Mouse (Mus musculus) ES-E14 (cell line): ENCODE results near the gene Arl2. TPM values are rescaled to one million over a fixed set of nuclear protein-coding genes. Genes with fewer than 3 reads are reported as not detected.
A peak's percentile ranks its signal among the peaks of the same experiment; 100 is the strongest.

Source experiments
- DNase-seq: peaks from one replicate; pipeline ENCODE4 v3.0.0-alpha.2; 2013; ENCODE audit warnings: low read depth, low spot score
- H3K27ac ChIP-seq: 2 replicates; pipeline ENCODE4 v1.5.1; 2012; ENCODE audit warnings: low read depth, mild to moderate bottlenecking, low read length, moderate library complexity, mixed read lengths; ENCODE audit not compliant: poor library complexity, insufficient read depth, severe bottlenecking
- H3K36me3 ChIP-seq: 2 replicates; pipeline ENCODE4 v1.6.1; 2012; ENCODE audit warnings: mild to moderate bottlenecking, low read length, moderate library complexity, mixed read lengths; ENCODE audit not compliant: control insufficient read depth, poor library complexity, insufficient read depth, severe bottlenecking
- H3K4me1 ChIP-seq, 2 experiments: fragments of 150-350 bp in 1 of 2; sonication (generic) in 1 of 2; 2 replicates each; pipeline ENCODE4 v1.6.1; 2012; ENCODE audit warnings: low read length in 2 of 2, mild to moderate bottlenecking in 1 of 2, mixed read lengths in 1 of 2; ENCODE audit not compliant: control insufficient read depth in 2 of 2, insufficient read depth in 2 of 2, poor library complexity in 1 of 2
- H3K4me3 ChIP-seq, 2 experiments: fragments of 150-350 bp in 1 of 2; sonication (generic) in 1 of 2; 2 replicates each; pipeline ENCODE4 v1.5.1; 2012; ENCODE audit warnings: low read length in 2 of 2, low read depth in 1 of 2, mild to moderate bottlenecking in 1 of 2, mixed read lengths in 1 of 2; ENCODE audit not compliant: insufficient read depth in 1 of 2, poor library complexity in 1 of 2, severe bottlenecking in 1 of 2
- H3K9ac ChIP-seq: 2 replicates; pipeline ENCODE4 v1.6.1; 2012; ENCODE audit warnings: low read depth, mild to moderate bottlenecking, low read length, mixed read lengths; ENCODE audit not compliant: poor library complexity, insufficient read depth, severe bottlenecking
- H3K9me3 ChIP-seq: fragments of 150-350 bp; sonication (generic); 2 replicates; pipeline ENCODE4 v1.6.1; 2012; ENCODE audit warnings: low read depth, mild to moderate bottlenecking, low read length; ENCODE audit not compliant: control insufficient read depth, insufficient read depth
- CHD2 ChIP-seq: IDR thresholded peaks from 2 replicates; pipeline ENCODE4 v1.6.1; 2014; ENCODE audit warnings: mild to moderate bottlenecking, low read depth, low read length, inconsistent platforms
- HCFC1 ChIP-seq: IDR thresholded peaks from 2 replicates; pipeline ENCODE4 v1.6.1; 2012; ENCODE audit warnings: low read length, inconsistent platforms, borderline replicate concordance; ENCODE audit not compliant: insufficient read depth
- MAFK ChIP-seq: IDR thresholded peaks from 2 replicates; pipeline ENCODE4 v1.6.1; 2014; ENCODE audit warnings: mild to moderate bottlenecking, low read depth, low read length, inconsistent platforms; ENCODE audit not compliant: insufficient read depth
- ZC3H11A ChIP-seq: IDR thresholded peaks from 2 replicates; pipeline ENCODE4 v1.6.1; 2012; ENCODE audit warnings: low read depth, mild to moderate bottlenecking, inconsistent platforms, low read length, borderline replicate concordance
- ZNF384 ChIP-seq: IDR thresholded peaks from 2 replicates; pipeline ENCODE4 v1.6.1; 2012; ENCODE audit warnings: low read depth, low read length, inconsistent platforms
- in situ Hi-C, 2 experiments: fragments of 600-800 bp; cut with MboI; formaldehyde crosslinking; loops; one replicate each; pipeline ENCODE4 v1.15.1; 2025; ENCODE audit warnings: low sequenced_read_pairs in 2 of 2, inconsistent platforms in 1 of 2; ENCODE audit not compliant: unreplicated experiment in 2 of 2
- total RNA-seq: library from RNA; depleted of rRNA; stranded (reverse); fragments of 300-350 nt; gene quantifications from 2 replicates; pipeline ENCODE4 v1.2.3, GENCODE M21; 2012

Arl2 gene
- total RNA-seq, 1 experiment = 43.8 TPM

DNA sequence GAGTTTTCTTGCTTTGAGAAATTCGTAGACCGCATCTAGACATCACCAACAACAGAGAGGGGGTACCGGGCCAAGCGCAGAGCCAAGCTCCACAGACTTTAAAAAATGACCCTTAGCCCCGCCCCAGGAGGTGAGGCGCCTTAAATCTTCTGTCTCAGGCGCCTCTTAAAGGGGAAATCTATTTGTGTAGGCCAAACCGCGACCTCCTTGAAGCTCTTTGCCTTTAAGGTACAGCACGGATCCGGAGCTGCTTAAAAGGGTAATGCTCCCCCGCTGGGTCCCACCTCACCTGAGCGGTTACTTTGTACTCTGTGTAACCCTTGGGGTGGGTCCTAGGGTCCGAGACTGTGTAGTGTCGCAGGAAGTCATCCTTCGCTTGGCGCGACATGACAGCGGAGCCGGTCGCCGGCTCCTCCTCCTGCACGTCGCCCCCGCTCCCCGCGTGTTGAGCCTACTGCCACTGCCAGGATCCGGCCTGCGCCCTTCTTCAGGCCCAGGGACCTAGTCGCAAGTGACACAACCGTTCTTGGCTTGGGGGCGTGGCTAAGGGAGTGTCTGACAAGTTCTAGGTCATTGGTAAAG, 13.5 kb downstream of the Arl2 start, which contains the start of gene Snx15:
Snx15 (minus strand) TSS at position 545 of the 582 bp plus-strand sequence.
- peak; percentile 96 for DNase-seq
- TF ChIP-seq CHD2 = 0 out of 2 replicates have a peak, but pooled peaks have one; percentile 45
- peak; percentile 77 for TF ChIP-seq ZC3H11A
- no peak for TF ChIP-seq MAFK
- peak; percentile 59; the same call in 1 of the 2 replicates for TF ChIP-seq HCFC1
- H3K4me3 ChIP-seq = peak within 1 kb of the TSS; percentile 79 to 89
- H3K27ac ChIP-seq = peak within 1 kb of the TSS; percentile 61; the same call in 1 of the 2 replicates
- H3K9me3 ChIP-seq = no peaks in the 10 kb centered on the region
- H3K36me3 ChIP-seq = no peaks in the 10 kb centered on the region
- no peaks in the 10 kb centered on the region; a peak in 1 of 4 replicates for H3K4me1 ChIP-seq
- in situ Hi-C loops = loop anchor here (5.0 to 10.0 kb wide), 2 partner anchors 163 to 166 kb away; partner anchors contain the start of gene Pola2 (in 2 of the 2)
- H3K9ac ChIP-seq = peak within 1 kb of the TSS; percentile 82

GRCm38 (mm10) chr19:6126789-6127580, 14.4 kb downstream of the Arl2 start:
- H3K27ac ChIP-seq = peak overlapping the region; percentile 34; the same call in 1 of the 2 replicates
- peaks cover 0 to 2% of the 10 kb centered on the region in 2 experiments; a peak in 1 of 4 replicates for H3K4me1 ChIP-seq
- H3K9ac ChIP-seq = peak overlapping the region; percentile 61; the same call in 1 of the 2 replicates
- peak overlapping the region; percentile 79 to 89 for H3K4me3 ChIP-seq
- no peak for DNase-seq
- H3K9me3 ChIP-seq = no peaks in the 10 kb centered on the region
- no peak for TF ChIP-seq CHD2
- no peak for TF ChIP-seq MAFK
- no peak for TF ChIP-seq ZNF384
- TF ChIP-seq HCFC1 = no peak
- no peak for TF ChIP-seq ZC3H11A
- H3K36me3 ChIP-seq = no peaks in the 10 kb centered on the region
- in situ Hi-C loops = loop anchor here (5.0 to 10.0 kb wide), 2 partner anchors 162 to 165 kb away; partner anchors contain the start of gene Pola2 (in 2 of the 2)

DNA sequence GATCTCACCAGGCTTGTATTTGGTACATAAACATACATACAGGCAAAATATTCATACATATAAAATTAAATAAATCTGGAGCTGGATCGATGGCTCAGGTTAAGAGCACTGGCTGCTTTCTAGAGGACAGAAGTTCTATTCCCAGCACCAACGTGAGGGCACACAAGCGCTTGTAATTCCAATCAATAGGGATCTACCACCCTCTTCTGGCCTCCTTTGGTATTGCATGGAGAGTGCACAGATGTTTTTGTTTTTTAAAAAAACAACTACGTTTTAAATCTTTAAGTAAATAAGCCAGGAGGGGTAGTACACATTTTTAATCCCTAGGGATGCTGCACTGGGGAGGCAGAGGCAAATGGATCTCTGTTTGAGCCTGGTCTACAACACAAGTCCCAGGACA, 15.1 kb downstream of the Arl2 start:
- TF ChIP-seq ZC3H11A = peak; percentile 60; the same call in 1 of the 2 replicates
- TF ChIP-seq ZNF384 = peak; percentile 66; the same call in 1 of the 2 replicates
- TF ChIP-seq HCFC1 = no peak
- peak; percentile 79 for DNase-seq
- Histone ChIP-seq H3K9ac (no peak overlapping the region), H3K9me3 (no peaks in the 10 kb centered on the region), H3K4me3 (no peak overlapping the region), H3K36me3 (no peaks in the 10 kb centered on the region), H3K27ac (no peak overlapping the region), H3K4me1 (peaks cover 0 to 9% of the 10 kb centered on the region in 2 experiments; a peak in 1 of 4 replicates)
- in situ Hi-C loops = loop anchor here (5.0 to 10.0 kb wide), 2 partner anchors 161 to 164 kb away; partner anchors contain the start of gene Pola2 (in 2 of the 2)

DNA sequence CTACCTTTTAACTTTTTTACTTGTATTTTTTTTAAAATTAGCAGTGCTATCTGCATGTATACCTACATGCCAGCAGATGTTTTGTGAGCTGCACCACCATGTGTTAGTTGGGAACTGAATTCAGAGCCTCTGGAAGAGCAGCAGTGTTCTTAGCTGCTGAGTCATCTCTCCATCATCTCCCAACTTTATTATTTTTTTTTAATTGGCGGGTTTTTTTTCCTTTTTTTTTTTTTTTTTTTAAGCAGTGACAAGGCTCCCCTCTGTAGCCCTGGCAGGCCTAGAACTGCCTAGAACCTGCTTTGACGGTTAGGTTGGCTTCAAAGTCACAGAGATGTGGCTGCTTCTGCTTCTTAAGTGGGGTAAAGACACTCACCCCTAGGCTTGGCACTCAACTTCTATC, 16.4 kb downstream of the Arl2 start:
- H3K9ac ChIP-seq = no peak overlapping the region
- H3K4me1 ChIP-seq = peaks cover 2 to 13% of the 10 kb centered on the region in 2 experiments; a peak in 1 of 4 replicates
- no peak for DNase-seq
- TF ChIP-seq HCFC1 = no peak
- no peak for TF ChIP-seq ZC3H11A
- TF ChIP-seq MAFK = no peak
- TF ChIP-seq CHD2 = no peak
- TF ChIP-seq ZNF384 = no peak
- no peaks in the 10 kb centered on the region for H3K9me3 ChIP-seq
- H3K4me3 ChIP-seq = no peak overlapping the region
- H3K36me3 ChIP-seq = no peaks in the 10 kb centered on the region
- in situ Hi-C loops = loop anchor here (5.0 to 10.0 kb wide), 2 partner anchors 160 to 163 kb away; partner anchors contain the start of gene Pola2 (in 2 of the 2)
- no peak overlapping the region for H3K27ac ChIP-seq
